ENCODE assay signal across 23 mouse cellular contexts in genomic region chr10:39140843-39141242, GRCm38 (mm10). TPM values are rescaled to one million over a fixed set of nuclear protein-coding genes. Genes with fewer than 3 reads are reported as not detected.
"Had no signal": no experiment of that assay in that cellular context is flagged by ENCODE, and none has a peak within 500 bp of the region (broad histone marks: within the 10 kb centered on the region; RNA-seq: fewer than 3 reads in every experiment).

No protein-coding gene starts in this region.

- H3K27me3 ChIP-seq: limb, embryonic 12.5 days; limb, embryonic 15.5 days; liver, embryonic 15.5 days; lung, embryonic 15.5 days; megakaryocyte, embryonic 14.5 days; stomach, embryonic 15.5 days had no signal

- H3K9ac ChIP-seq: limb, embryonic 12.5 days; limb, embryonic 15.5 days; liver, embryonic 15.5 days; lung, embryonic 15.5 days; stomach, embryonic 15.5 days had no signal

- DNase-seq: kidney, adult 2 months; kidney, postnatal 14 days; kidney, postnatal 4 days; left cerebral cortex, postnatal 4 days; lung, adult 18-20 months; lung, postnatal 10 days; lung, postnatal 36 days; midbrain, embryonic 14.5 days; retina, postnatal 1 day; right cerebral cortex, postnatal 25 days; spleen, adult 18-20 months; thymus, adult 18-20 months; thymus, postnatal 36 days had no signal

- H3K9me3 ChIP-seq: limb, embryonic 12.5 days; limb, embryonic 15.5 days; liver, embryonic 15.5 days; lung, embryonic 15.5 days; megakaryocyte, embryonic 14.5 days; stomach, embryonic 15.5 days had no signal

- H3K4me2 ChIP-seq: limb, embryonic 12.5 days; limb, embryonic 15.5 days; liver, embryonic 11.5 days; lung, embryonic 15.5 days; midbrain, embryonic 11.5 days; stomach, embryonic 15.5 days had no signal

- H3K4me1 ChIP-seq: limb, embryonic 12.5 days; limb, embryonic 15.5 days; stomach, embryonic 15.5 days had no signal

- H3K4me3 ChIP-seq: limb, embryonic 12.5 days; limb, embryonic 15.5 days; liver, embryonic 15.5 days; lung, embryonic 15.5 days; megakaryocyte, embryonic 14.5 days; stomach, embryonic 15.5 days had no signal

- H3K27ac ChIP-seq: limb, embryonic 12.5 days; limb, embryonic 15.5 days; liver, embryonic 15.5 days; lung, embryonic 15.5 days; stomach, embryonic 15.5 days had no signal

RNA-seq across cellular contexts. Expression of gene Ccn6, which starts 22.8 kb away (rescaled TPM):
- total RNA-seq: neutrophil, adult 5-6 weeks had no signal
- polyA plus RNA-seq: liver, embryonic 15.5 days; testis, adult 2 months had no signal
